Mouse (Mus musculus) embryonic facial prominence, embryonic 12.5 days (tissue): ENCODE data around the gene Nrm. TPM values are rescaled to one million over a fixed set of nuclear protein-coding genes. Genes with fewer than 3 reads are reported as not detected.
A peak's percentile ranks its signal among the peaks of the same experiment; 100 is the strongest.

Experiments used
- ATAC-seq: fragments of 200-750 bp; cut with Nextera tagmentation; 2 replicates; pipeline ENCODE4 v1.8.0; 2017; ENCODE audit not compliant: insufficient number of reproducible peaks, insufficient read depth, low FRiP score, low TSS enrichment
- H3K27ac ChIP-seq: fragments of 300-500 bp; sonication (generic); 2 replicates; pipeline ENCODE4 v1.5.1; 2016; ENCODE audit warnings: mild to moderate bottlenecking
- H3K27me3 ChIP-seq: fragments of 300-500 bp; sonication (generic); 2 replicates; pipeline ENCODE4 v1.6.1; 2016; ENCODE audit warnings: mild to moderate bottlenecking, moderate library complexity
- H3K36me3 ChIP-seq: fragments of 300-500 bp; sonication (generic); 2 replicates; pipeline ENCODE4 v1.6.1; 2016; ENCODE audit warnings: mild to moderate bottlenecking
- H3K4me1 ChIP-seq: fragments of 300-500 bp; sonication (generic); 2 replicates; pipeline ENCODE4 v1.6.1; 2016
- H3K4me2 ChIP-seq: fragments of 300-500 bp; sonication (generic); replicated peaks from 2 replicates; pipeline ENCODE4 v1.6.1; 2016; ENCODE audit warnings: mild to moderate bottlenecking, moderate library complexity
- H3K4me3 ChIP-seq: fragments of 300-500 bp; sonication (generic); 2 replicates; pipeline ENCODE4 v1.5.1; 2016; ENCODE audit warnings: mild to moderate bottlenecking
- H3K9ac ChIP-seq: fragments of 300-500 bp; sonication (generic); 2 replicates; pipeline ENCODE4 v1.6.1; 2016; ENCODE audit warnings: mild to moderate bottlenecking, moderate library complexity
- H3K9me3 ChIP-seq: fragments of 300-500 bp; sonication (generic); 2 replicates; pipeline ENCODE4 v1.6.1; 2016; ENCODE audit warnings: mild to moderate bottlenecking, moderate library complexity
- WGBS: fragments of 180-500 bp; shearing (Covaris S2); methylation state at CpG from one replicate; pipeline ENCODE4 v1.1.7; 2016; 5-methylcytosine and 5-hydroxymethylcytosine counted together
- polyA plus RNA-seq: library from polyadenylated mRNA; unstranded; fragments of >200 nt; fragmentation: Nextera tagmentation; extraction: Ambion mirVana; gene quantifications from 2 replicates; pipeline ENCODE4 v1.2.1, GENCODE M21; 2016

Gene Nrm
- polyA plus RNA-seq, 1 experiment from 2014 or later = 39.9 TPM

DNA sequence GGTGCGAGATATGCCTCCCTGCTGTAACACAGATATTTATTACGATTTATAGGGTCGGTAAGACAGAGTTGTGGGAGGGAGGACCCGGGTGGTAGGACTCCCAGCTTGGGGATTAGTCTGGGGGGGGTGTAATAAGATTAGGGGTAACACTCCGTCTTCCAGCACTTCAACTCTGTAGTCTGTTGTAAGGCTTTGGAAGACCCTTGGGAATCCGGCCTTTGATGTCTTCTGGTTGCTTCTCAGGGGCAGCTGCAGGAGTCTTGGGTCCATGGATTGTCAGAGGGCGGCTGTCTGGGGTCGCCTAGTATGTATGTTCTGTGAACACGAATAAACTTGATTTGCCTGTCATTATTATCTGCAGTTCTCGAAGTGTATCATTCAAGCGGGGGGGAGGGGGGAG is 38.6 kb upstream of the Nrm start:
- H3K4me2 ChIP-seq = peak overlapping the region; percentile 93
- H3K36me3 ChIP-seq = peaks cover 22% of the 10 kb centered on the region
- no peak overlapping the region for H3K27ac ChIP-seq
- peak; percentile 2; the same call in 1 of the 2 replicates for ATAC-seq
- H3K4me3 ChIP-seq = peak overlapping the region; percentile 60
- WGBS = 5% methylated on average over 11 of the region's 11 CpGs
- peak overlapping the region; percentile 67; the same call in 1 of the 2 replicates for H3K9ac ChIP-seq
- peaks cover 9% of the 10 kb centered on the region for H3K4me1 ChIP-seq
- no peaks in the 10 kb centered on the region for H3K27me3 ChIP-seq
- no peaks in the 10 kb centered on the region for H3K9me3 ChIP-seq

DNA sequence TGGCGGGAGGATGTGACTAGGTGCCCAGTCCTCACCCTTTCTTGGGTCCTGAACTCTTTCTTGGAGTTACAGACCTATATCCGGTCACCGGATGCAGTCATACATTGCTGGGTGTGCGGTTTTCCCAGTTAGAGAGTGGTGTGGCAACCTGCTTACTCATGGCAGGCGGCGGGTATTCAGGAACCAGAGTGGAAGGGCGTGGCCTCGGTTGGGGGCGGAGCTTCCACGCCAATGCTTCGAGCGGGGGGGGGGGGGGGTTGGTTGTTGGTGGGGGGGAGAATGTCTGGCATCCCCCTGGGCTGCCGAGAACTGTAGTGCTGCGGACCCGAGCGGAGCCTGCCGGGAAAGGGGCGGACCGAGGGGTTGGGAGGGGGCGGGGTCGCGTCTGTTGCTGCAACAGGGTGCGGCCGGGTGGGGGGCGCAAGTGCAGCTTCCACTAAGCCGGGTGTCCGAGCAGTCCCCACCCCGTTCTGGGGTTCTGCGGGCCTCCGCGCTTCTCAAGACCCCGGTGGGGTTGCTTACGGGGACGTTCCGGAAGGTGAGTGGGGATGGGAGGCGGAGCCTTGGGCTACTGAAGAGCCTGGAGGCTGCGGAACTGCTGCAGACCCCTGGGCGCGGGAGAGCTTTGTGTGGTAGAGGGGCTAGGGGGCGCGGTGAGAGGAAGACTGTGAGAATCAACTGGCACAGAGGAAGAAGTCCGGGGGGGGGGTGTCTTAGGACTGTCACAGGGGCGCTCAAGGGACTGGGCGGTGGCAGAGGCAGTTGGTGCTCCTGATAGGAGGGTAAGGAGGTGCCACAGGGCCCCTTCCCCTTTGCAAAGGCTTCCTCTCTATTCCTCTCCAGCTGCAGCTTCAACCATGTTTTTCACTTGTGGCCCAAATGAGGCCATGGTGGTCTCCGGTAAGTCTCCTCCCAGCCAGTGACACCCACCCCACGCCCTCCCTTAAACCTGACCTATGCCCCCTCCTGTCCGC is 37.9 kb upstream of the Nrm start, which contains the start of gene Flot1:
Gene Flot1 (plus strand): TSS at position 267 of the 974 bp plus-strand sequence.
- 1% methylated on average over 40 of the region's 47 CpGs for WGBS

DNA sequence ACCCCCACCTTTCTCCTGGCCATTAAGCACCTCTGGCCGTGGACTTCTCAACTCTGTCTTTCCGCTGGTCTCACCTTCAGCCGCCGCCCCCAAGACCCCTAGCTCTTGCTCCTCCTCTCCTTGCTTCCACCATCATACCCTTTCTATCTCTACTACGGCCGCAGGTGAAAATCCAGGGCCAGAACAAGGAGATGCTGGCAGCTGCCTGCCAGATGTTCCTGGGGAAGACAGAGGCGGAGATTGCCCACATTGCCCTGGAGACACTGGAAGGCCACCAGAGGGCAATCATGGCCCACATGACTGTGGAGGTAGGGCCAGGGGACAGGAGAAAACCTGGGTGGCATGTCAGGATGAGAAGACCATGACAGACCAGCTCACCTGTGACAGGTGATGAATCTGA is 36.7 kb upstream of the Nrm start:
- Histone ChIP-seq H3K4me2 (peak overlapping the region; percentile 93), H3K27ac (no peak overlapping the region), H3K36me3 (peaks cover 28% of the 10 kb centered on the region), H3K27me3 (no peaks in the 10 kb centered on the region), H3K9ac (no peak overlapping the region; the same call in 1 of the 2 replicates), H3K9me3 (no peaks in the 10 kb centered on the region), H3K4me3 (no peak overlapping the region), H3K4me1 (peaks cover 9% of the 10 kb centered on the region)
- 49% methylated on average over 7 of the region's 7 CpGs for WGBS
- ATAC-seq = no peak

More for the DNA sequence above, 37.9 kb upstream of the Nrm start, which contains the start of gene Flot1:
- Histone ChIP-seq H3K27me3 (no peaks in the 10 kb centered on the region), H3K27ac (peak within 1 kb of the TSS; percentile 84), H3K36me3 (peaks cover 28% of the 10 kb centered on the region), H3K9me3 (no peaks in the 10 kb centered on the region), H3K4me1 (peaks cover 9% of the 10 kb centered on the region), H3K4me2 (peak within 1 kb of the TSS; percentile 93), H3K4me3 (peak within 1 kb of the TSS; percentile 60), H3K9ac (peak within 1 kb of the TSS; percentile 74)
- peak; percentile 87 for ATAC-seq

DNA sequence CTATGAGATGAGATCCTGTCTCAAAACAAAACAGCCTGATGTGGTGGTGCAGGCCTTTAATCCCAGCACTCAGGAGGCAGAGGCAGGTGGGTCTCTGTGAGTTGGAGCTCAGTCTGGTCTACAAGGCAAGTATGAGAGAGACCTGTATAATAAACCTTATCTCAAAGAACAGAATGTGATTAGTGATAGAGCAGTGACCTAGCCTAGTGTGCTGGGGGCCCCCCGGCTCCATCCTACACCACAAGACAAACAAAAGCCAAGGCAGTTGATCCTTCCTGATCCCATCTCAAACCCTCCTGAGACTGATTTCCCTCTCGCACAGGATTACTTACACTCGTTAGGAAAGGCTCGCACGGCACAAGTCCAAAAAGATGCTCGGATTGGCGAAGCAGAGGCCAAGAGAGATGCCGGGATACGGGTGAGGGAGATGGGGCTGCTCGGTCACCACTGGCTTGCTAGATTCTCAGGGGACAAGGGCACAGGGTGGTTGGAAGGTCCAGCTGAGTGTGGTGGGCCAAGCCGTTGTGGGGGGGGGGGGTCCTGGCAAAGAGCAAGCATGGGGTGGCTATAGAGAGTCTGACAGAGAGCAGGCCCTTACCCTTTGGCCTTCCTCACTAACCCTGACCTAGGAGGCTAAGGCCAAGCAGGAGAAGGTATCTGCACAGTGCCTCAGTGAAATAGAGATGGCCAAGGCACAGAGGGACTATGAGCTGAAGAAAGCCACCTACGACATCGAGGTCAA is 35.8 kb upstream of the Nrm start:
- peaks cover 15% of the 10 kb centered on the region for H3K4me1 ChIP-seq
- no peak for ATAC-seq
- no peak overlapping the region for H3K27ac ChIP-seq
- H3K4me3 ChIP-seq = no peak overlapping the region
- H3K36me3 ChIP-seq = peaks cover 28% of the 10 kb centered on the region
- H3K9ac ChIP-seq = no peak overlapping the region
- WGBS = 91% methylated on average over 13 of the region's 13 CpGs
- no peaks in the 10 kb centered on the region for H3K27me3 ChIP-seq
- H3K4me2 ChIP-seq = no peak overlapping the region
- H3K9me3 ChIP-seq = no peaks in the 10 kb centered on the region

DNA sequence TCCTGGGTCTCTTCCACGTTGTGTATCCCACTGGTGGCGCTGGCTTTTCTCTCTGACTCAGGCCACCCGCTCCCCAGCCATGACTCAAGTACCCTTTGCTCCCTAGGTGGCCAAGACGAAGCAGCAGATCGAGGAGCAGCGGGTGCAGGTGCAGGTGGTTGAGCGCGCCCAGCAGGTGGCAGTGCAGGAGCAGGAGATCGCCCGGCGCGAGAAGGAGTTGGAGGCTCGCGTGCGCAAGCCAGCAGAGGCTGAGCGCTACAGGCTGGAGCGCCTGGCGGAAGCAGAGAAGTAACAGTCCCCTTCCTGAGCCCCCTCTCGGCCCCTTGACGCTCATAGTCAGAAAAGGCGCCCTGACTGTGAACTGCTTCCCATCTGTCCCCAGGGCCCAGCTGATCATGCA is 31.4 kb upstream of the Nrm start:
- Histone ChIP-seq H3K9ac (0 out of 2 replicates have a peak overlapping the region, but pooled peaks have one; percentile 30), H3K4me1 (peaks cover 18% of the 10 kb centered on the region), H3K4me3 (0 out of 2 replicates have a peak overlapping the region, but pooled peaks have one; percentile 9), H3K27ac (no peak overlapping the region), H3K9me3 (no peaks in the 10 kb centered on the region), H3K36me3 (peaks cover 56% of the 10 kb centered on the region), H3K27me3 (no peaks in the 10 kb centered on the region), H3K4me2 (peak overlapping the region; percentile 24; the same call in 1 of the 2 replicates)
- WGBS = 1% methylated on average over 21 of the region's 21 CpGs
- ATAC-seq = peak; percentile 53; the same call in 1 of the 2 replicates

DNA sequence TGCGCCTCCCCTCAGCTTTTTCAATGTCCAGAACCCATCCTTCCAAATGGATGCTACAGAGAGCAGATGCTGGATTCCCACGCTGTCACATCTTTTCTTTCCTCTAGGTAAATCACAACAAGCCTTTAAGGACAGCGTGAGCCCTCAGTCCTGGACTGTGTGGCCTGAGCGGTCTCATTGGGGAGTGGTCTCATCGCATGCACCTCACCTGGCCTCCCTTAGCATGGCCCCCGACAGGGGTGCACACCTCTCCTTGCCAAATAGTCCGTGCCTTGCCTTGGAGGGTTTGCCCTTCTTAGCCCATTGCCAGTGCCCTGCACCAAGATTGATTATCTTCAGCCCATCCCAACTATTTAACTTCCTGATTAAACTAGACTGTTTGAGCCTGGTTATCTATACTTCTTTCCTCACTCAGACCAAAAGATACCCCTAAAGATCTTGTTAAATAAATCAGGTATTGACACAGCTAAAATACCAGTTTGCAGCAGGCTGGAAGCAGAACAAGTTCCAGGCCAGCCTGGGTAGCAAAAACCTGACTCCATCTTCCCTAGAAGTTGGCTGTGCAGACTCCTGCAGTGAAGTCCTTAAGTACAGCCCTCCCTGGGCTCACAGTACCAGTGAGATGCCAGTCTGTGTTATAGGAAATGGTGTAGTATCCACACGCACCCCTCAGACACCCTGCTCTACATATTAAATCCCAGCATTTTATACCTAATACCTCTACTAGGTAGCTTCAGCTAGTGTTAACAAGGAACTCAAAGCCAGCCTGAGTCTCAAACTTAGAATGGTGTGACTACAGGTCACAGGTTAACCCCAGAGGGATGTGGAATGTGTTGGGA is 28.5 kb upstream of the Nrm start:
- no peak for ATAC-seq
- peaks cover 34% of the 10 kb centered on the region for H3K4me1 ChIP-seq
- H3K9ac ChIP-seq = no peak overlapping the region
- no peak overlapping the region for H3K4me3 ChIP-seq
- H3K9me3 ChIP-seq = no peaks in the 10 kb centered on the region
- no peak overlapping the region for H3K4me2 ChIP-seq
- no peaks in the 10 kb centered on the region for H3K27me3 ChIP-seq
- H3K36me3 ChIP-seq = peaks cover 55% of the 10 kb centered on the region
- WGBS = 64% methylated on average over 8 of the region's 8 CpGs
- no peak overlapping the region for H3K27ac ChIP-seq

DNA sequence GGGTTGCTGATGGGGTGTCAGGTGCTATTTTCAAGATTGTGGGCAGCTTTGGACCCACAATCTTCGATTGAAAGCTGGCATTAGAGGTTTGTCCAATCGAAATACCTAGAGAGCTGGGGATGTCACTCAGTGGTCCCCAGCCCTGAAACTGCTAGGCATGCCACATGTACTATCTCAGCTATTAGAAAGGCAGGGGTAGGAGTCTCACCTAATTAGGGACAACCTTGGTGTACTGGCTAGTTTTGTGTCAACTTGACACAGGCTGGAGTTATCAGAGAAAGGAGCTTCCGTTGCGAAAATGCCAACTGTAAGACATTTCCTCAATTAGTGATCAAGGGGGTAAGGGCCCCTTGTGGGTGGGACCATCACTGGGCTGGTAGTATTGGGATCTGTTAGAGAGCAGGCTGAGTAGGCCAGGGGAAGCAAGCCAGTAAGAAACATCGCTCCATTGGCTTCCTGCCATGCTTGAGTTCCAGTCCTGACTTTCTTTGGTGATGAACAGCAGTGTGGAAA is 27.8 kb upstream of the Nrm start:
- no peaks in the 10 kb centered on the region for H3K27me3 ChIP-seq
- H3K4me1 ChIP-seq = peaks cover 34% of the 10 kb centered on the region
- H3K9ac ChIP-seq = no peak overlapping the region
- H3K4me3 ChIP-seq = no peak overlapping the region
- no peaks in the 10 kb centered on the region for H3K9me3 ChIP-seq
- no peak for ATAC-seq
- no peak overlapping the region for H3K27ac ChIP-seq
- H3K4me2 ChIP-seq = no peak overlapping the region; the same call in 1 of the 2 replicates
- WGBS = 21% methylated on average over 5 of the region's 5 CpGs
- H3K36me3 ChIP-seq = peaks cover 50% of the 10 kb centered on the region

DNA sequence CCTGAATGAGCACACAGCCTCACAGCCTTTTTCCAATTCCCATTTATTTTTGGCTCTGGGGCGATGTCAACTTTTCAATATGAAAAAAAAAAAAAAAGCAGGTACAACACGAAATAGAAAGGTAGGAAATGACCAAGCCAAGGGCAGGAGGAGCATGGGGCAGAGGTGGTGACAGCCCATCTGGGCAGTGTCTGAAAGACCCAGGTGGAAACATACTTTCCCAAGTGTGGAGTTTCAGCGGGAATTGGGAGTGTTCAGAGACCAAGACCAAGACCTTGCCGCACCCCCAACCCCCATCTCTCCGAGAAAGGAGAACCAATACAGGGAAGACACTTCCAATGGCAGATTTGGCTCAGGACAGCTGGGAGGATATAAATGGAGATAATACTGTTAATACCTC is 27.2 kb upstream of the Nrm start:
- no peak overlapping the region for H3K9ac ChIP-seq
- H3K4me2 ChIP-seq = peak overlapping the region; percentile 85

DNA sequence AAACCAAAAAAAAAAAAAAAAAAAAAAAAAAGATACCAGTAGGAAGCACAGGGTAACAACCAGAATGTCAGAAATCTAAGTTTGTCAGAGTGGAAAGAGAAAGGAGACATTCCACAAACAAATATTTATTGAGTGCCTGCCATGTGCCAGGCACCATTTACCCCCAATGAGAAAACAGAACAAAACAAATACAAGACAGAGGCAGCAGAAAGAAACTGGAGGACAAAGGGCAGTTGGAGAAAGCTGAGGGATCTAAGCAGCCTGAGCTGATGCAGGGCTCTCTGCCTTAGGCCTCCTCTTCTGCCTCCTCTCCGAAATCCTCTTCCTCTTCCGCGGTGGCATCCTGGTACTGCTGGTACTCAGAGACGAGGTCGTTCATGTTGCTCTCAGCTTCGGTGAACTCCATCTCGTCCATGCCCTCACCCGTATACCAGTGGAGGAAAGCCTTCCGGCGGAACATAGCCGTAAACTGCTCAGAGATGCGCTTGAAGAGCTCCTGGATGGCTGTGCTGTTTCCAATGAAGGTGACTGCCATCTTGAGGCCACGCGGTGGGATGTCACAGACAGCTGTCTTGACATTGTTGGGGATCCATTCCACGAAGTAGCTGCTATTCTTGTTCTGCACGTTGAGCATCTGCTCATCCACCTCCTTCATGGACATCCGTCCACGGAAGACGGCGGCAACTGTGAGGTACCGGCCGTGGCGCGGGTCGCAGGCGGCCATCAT is 26.3 kb upstream of the Nrm start:
- Histone ChIP-seq H3K9ac (peak overlapping the region; percentile 49), H3K9me3 (no peaks in the 10 kb centered on the region), H3K4me3 (peak overlapping the region; percentile 87), H3K27me3 (no peaks in the 10 kb centered on the region), H3K36me3 (peaks cover 50% of the 10 kb centered on the region), H3K4me2 (peak overlapping the region; percentile 85), H3K4me1 (peaks cover 40% of the 10 kb centered on the region), H3K27ac (no peak overlapping the region)
- ATAC-seq = no peak
- WGBS = 74% methylated on average over 26 of the region's 26 CpGs

More for the DNA sequence above, 27.2 kb upstream of the Nrm start:
- Histone ChIP-seq H3K4me3 (0 out of 2 replicates have a peak overlapping the region, but pooled peaks have one; percentile 7), H3K4me1 (peaks cover 34% of the 10 kb centered on the region), H3K27me3 (no peaks in the 10 kb centered on the region), H3K27ac (no peak overlapping the region), H3K36me3 (peaks cover 50% of the 10 kb centered on the region), H3K9me3 (no peaks in the 10 kb centered on the region)
- WGBS = 57% methylated on average over 5 of the region's 5 CpGs
- ATAC-seq = no peak

DNA sequence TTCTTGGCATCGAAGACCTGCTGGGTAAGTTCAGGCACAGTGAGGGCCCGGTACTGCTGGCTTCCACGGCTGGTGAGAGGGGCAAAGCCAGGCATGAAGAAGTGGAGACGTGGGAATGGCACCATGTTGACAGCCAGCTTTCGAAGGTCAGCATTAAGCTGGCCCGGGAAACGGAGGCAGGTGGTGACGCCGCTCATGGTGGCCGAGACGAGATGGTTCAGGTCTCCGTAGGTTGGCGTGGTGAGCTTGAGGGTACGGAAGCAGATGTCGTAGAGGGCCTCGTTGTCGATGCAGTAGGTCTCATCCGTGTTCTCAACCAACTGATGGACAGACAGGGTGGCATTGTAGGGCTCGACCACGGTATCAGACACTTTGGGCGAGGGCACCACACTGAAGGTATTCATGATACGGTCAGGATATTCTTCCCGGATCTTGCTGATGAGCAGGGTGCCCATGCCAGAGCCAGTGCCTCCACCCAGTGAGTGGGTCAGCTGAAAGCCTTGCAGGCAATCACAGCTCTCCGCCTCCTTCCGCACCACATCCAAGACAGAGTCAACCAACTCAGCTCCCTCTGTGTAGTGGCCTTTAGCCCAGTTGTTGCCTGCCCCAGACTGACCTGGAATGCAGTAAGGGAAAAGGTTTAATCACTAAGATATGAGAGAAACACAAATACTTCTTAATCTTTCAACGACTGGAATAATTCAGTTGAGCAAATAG is 25.5 kb upstream of the Nrm start:
- Histone ChIP-seq H3K27me3 (no peaks in the 10 kb centered on the region), H3K27ac (no peak overlapping the region), H3K4me3 (peak overlapping the region; percentile 87), H3K4me2 (peak overlapping the region; percentile 85), H3K4me1 (peaks cover 33% of the 10 kb centered on the region), H3K9me3 (no peaks in the 10 kb centered on the region), H3K9ac (peak overlapping the region; percentile 49), H3K36me3 (peaks cover 50% of the 10 kb centered on the region)
- 76% methylated on average over 26 of the region's 26 CpGs for WGBS
- ATAC-seq = no peak
